Mouse (Mus musculus) C2C12 (cell line): Measurements from ENCODE around the gene Nrcam.

Experiments used
- CTCF ChIP-seq: IDR thresholded peaks from one replicate; pipeline ENCODE4 v1.5.1; 2011; ENCODE audit not compliant: control insufficient read depth, insufficient read depth, insufficient read length
- FOSL1 ChIP-seq: IDR thresholded peaks from one replicate; pipeline ENCODE4 v1.8.0; 2011; ENCODE audit warnings: mild to moderate bottlenecking, low read length; ENCODE audit not compliant: poor library complexity, insufficient read depth, severe bottlenecking
- USF1 ChIP-seq: IDR thresholded peaks from one replicate; pipeline ENCODE4 v1.6.1; 2011; ENCODE audit warnings: low read depth, mild to moderate bottlenecking, control low read depth, moderate library complexity

DNA sequence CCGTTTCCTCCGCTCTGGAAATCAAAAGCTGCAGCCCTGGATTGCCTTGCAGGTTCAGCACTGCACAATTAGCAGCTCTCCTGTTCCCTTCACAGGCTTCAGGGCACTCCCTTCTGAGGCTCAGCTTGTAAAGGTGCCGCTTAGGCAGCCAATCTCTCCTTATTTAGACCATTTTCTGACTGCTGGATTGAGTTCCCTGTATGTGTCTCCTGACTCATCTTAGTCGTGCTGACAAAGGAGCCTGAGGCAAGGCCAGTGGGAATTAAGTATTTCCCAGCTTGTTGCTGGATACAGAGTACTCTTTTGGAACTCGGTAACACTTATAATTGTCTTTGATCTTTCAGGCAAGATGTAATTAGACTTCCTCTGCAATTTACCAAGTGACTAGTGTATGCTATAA lies 69.1 kb downstream of the Nrcam start:
- no peak for TF ChIP-seq CTCF
- TF ChIP-seq USF1 = no peak
- no peak for TF ChIP-seq FOSL1
